Mouse (Mus musculus): ENCODE data around the gene Aasdh.
A peak's percentile ranks its signal among the peaks of the same experiment; 100 is the strongest.
"Not testable (repeated sequence)": the region's sequence is repeated elsewhere in the genome, so short reads cannot be mapped to it uniquely, and the experiment has no call there.

Aasdh gene

GRCm38 (mm10) chr5:76905405-76906154 is at the start of gene Aasdh:
Gene Aasdh, minus strand, starts transcription at chr5:76905514.
- DNase-seq: peak; percentile 94 to 96

DNA sequence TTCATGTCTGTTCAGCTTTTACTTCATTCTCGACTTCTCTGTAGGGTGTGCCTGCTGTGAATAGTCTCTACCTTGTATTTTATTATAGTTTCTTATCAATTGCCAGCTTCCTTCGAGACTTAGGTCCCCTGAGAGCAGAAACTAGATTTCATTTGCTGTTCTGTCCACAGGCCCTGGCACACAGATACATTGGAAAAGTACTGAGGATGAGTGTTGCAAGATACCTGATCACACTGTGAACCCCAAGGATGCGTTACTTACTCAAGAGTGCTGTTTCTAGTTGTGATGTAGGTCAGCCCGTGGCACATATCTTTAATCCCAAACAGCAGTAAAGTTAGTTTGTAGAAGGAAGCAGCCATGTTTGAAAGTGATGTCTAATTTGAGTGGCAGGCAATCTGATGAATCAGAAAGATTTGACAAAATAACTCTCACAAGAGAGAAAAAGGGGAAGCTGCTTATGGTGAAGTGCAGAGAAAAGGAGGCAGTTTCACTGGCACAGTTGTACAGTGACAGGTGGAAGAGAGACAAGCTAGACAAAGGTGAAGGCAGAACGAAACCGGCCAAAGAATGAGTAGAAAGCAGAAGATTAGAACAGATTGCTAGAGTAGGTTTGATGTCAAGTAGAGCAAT is 49.1 kb upstream of the Aasdh start:
- no peak for DNase-seq

DNA sequence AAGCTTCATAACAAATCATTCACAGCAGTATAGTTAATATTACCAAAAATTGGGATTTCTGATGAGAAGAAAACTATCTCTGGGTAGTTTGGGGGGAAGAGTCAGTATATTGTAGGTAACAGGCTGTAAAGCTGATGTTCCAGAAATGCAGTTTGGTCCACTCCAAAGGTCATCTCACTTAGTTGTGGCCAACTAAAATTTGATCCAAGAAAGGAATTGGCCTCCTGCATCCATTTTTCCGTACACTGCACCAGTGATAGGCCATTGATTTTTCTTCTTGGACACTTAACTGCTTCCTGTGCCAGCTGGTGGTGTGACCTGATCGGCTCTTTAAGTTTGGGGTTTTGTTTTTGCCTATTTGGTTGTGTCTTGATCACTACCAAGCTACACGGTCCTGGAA is 48.5 kb upstream of the Aasdh start:
- no peak for DNase-seq

DNA sequence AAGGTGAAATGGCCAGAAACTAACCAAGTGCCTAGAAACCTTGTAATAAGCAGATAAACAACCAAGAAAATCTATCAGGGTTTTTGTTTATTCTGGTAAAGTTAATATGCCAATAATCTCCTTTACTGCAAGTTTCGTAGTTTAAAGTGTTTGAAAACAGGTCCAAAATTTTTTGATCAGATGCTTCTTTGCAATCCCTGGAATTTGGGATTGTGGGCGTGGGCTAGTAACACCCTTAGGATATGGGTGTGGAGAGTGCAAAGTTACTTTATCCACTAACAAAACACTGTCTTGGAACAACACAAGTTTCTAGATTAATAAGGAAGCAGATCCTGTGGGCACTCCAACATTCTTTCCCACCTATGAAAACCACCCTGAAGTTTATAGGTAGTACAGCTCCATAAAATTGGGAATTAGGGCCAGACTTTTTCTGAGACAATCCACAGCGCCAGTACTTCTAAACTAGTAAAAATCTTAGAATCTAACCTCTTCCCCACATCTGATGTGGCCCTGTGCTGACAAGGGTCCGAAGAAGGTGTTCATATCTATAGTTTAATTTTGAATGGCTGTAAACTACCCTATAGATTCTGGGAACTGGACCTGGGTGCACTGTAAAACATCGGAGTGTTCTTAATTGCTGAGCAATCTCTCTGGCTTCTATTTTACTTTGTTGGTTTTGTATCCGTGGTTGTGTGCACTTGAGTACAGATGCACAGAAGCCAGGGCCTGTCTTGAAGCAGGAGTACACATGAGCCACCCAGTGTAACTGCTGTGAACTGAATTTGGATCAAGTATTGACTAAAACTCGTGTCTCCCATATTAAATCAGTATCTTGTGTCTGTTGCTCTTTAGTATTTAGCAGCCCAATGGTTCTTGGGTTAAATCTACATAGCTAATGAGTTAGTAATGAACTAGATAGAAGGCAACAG is 47.1 kb upstream of the Aasdh start:
- no peak for DNase-seq

DNA sequence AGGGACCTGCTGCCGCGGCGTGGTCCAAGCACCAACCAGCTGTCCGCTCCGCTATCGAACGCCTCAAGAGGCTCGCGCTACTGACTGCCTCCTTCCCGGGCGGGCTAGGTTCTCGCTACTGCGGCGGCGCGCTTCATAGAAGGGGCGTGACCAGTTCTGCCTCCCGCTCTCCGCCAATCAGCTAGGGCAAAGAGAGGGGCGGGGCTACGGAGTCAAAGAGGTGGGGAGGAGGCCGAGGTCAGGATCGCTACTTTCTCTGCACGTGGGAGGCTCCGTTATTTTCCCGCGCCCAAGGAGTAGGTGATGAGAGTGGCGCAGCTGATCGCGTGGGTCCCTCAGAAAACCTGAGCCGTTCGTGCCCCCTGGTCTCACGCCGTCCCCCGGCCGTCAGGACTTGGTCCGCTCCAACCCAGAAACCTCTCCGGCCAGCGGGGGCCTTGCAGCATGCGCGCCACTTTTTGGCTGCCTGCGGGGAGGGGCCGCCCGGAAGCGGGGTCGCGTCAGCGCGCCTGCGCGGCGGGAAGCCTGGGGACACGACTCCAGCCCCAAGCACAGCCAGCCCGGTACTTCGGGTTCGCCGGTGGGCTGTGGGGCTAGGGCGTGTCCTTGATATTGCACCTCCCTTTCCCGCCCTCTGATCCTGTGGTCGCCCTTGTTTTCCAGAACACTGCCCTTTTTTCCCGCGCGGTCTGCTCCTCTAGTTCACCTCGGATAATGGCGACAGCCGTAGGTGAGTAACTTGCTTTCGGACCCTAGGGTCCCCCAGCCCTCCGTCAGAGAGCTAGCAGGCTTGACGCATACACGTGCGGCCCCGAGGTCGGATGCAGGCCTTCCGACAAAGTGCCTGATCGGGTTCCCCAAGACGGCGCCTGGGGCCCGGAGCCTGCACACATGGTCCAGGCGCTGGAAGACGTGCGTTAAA is 46.1 kb upstream of the Aasdh start, which contains the start of the genes Paics and Ppat:
TSS of gene Paics (plus strand) at position 202 of the 922 bp plus-strand sequence.
TSS of gene Ppat (minus strand) at position 473 of the 922 bp plus-strand sequence.
- peak; percentile 98 for DNase-seq

DNA sequence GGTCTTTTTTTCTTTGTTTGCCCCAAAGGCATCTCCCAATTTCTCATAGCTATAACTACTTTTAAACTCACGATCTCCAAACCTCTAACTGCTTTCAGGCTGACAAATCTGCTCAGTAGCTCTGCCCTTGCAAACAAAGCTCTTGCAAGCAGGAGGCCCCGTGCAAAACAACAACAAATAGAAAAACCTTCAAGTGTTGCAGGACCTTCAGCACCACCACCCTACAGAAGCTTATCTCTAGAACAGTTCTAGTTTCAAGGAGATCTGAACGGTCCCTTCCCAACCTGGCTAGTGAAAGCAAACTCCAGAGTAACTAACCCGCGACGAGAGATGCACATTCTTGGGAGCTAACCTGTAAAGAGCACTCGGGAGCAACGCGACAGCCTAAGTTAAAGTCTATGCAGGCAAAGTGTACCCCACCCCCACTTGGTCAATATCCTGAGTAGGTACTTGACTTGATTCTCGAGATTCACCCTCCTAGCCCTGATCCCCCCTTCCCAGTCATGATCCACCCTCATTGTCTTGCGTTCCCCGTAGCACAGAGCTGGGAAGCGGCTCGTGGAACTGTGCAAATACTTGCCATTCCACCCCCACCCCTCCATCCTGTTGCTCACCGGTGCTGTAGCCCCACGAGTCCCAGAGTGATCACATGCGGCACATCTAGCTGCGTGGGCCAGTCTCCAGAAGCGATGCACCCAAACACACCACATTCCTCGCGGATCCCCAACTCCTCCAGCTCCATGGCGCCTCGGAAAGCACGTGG is 45.2 kb upstream of the Aasdh start:
- DNase-seq: no peak

DNA sequence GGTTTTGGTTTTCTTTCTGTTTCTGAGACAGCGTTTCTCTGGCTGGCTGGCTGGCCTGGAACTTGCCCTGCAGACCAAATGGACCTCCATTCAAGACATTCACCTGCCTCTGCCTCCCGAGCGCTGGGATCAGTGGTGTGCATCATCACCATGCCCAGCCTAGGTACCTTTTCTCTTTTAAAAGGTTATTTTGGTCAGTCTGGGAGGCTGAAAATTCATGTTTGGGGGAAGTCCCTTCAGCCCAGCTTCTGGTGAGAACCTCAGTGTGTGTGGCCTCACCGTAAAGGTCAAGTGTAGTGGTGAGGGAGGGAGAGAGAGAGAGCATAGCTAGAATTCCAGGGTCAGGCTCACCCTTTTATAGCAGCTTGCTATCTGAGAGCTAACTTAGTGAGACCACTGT is 42.4 kb upstream of the Aasdh start:
- no peak for DNase-seq

DNA sequence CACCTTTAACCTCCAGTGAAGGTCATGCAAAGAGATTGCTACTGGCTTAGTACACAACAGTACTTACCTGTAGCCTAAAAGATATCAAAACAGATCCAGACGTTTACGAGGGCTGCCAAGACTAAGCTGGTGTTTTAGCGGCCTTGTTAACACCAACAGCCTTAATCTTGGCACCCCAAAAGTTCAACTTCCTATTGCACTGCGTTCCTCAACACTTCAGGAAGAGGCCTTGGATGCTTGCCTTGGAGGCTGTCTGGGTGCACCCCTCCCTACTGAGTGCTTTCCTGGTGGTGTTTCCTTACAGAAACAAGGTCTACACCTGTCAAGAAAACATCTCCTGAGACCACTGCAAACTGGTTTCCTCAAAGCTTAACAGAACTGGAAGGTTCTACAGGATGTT is 41.8 kb upstream of the Aasdh start:
- DNase-seq: no peak

DNA sequence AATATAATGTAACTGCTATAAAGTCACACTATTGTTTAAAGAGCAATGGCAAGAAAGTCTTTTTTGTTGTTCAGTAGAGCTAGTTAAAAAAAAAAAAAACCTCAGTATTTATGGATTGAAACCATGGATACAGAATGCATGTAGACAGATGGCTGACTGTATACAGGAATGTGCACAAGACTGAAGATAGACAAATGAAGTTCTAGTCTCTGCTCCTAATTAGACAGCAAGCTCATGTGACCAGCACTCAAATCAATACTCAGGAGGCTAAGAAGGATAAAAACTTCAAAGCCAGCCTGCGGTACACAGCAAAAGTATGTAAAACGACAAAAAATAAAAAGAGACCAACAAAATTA is 40.3 kb upstream of the Aasdh start:
- no peak for DNase-seq

DNA sequence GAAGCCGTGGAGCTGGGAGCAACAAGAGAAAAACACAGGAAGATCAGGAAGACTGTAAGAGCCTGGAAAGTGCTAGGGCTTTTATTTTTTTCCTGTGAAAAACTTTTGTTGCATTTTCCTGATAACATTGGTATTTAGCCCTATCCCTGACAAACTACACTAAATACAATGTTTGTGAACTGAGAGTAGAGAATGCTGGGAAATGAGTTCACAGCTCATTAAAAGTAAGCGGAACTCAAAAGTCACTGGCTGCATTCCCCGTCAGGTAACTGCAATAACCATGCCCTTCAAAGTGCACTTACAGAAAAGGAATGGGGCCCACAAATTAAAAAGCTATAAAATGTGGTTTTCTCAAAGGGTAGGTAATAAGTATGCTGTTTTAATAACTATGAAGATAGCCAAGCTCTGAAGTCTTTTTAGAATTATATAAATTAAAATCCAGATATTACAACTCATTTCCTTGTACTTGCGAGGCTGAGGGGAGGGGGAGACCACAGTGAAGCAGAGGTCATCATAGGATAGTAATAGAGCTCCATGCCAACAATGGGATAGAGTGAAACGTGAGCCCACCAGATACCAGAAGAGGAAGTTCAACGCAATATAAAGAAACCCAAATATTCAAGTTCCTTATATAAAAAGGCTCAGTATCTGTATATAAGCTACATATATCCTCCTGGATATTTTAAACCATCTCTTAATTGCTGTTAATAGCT is 39.8 kb upstream of the Aasdh start:
- no peak for DNase-seq

DNA sequence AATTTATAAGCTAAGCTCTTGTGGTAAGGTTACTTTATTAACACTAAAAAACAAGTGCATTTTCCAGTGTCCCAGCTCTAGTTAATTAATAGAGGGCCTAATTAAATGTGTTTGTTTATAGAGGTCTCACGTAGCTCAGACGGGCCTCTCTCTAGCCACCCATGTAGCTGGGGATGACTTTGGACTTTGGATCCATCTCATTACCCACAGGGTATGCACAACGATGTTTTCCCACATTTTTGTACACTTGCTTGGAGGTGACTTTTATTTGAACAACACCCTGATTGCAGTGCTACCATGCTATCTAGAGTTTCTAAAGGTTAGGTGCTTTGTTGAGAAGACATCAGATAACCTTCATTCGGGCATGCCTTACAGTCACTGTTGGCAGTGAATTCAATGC is 37.2 kb upstream of the Aasdh start:
- DNase-seq: no peak

- no peak for DNase-seq
These were observed 36.7 kb upstream of the Aasdh start for GRCm38 (mm10) chr5:76941975-76942374.

- DNase-seq: no peak
These were observed 34.4 kb upstream of the Aasdh start for GRCm38 (mm10) chr5:76939717-76940116.

GRCm38 (mm10) chr5:76929180-76929877 is 24.0 kb upstream of the Aasdh start:
- no peak for DNase-seq

DNA sequence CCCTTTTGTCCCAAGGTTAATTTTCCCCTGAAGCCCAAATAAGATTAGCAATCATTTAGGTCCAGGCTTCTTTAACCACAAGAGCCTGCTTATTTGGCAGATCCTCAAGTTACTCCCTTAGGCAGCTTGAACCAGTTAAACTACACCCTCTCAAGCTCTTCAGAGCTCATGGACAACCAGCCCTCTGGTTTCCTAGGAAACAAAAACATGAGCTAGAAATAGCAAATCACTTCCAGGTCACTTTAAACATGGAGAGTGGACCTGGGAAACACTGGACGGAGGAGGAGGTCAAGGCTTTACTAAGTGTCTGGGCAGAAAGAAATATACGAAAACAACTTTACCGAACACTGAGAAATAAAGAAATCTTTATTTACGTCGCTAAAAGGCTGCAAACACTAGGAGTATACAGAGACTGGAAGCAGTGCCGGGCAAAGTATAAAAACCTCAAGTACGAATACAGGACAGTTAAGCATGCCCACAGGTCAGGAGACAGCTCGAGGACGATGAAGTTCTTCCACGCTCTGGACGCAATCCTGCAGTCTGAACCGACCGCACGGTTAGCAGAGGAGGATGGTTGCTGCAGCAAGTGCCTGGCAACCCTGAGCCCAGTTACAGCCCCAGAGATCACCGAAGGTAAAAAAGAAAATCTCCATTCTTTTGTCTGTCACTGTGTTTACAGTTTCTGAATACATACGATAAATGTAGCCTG is 23.0 kb upstream of the Aasdh start:
- no peak for DNase-seq

- DNase-seq: no peak
These were observed 19.0 kb upstream of the Aasdh start for GRCm38 (mm10) chr5:76924296-76924695.

GRCm38 (mm10) chr5:76923428-76923827 is 18.1 kb upstream of the Aasdh start:
- no peak for DNase-seq

GRCm38 (mm10) chr5:76922833-76923232 is 17.5 kb upstream of the Aasdh start:
- DNase-seq: no peak

- DNase-seq: not testable (repeated sequence)
These were observed 7.2 kb upstream of the Aasdh start for GRCm38 (mm10) chr5:76912522-76912921.
